Mouse (Mus musculus) hindbrain, embryonic 13.5 days (tissue): ENCODE data around the gene Mcts1. TPM values are rescaled to one million over a fixed set of nuclear protein-coding genes. Genes with fewer than 3 reads are reported as not detected.

Source experiments
- polyA plus RNA-seq: library from polyadenylated mRNA; unstranded; fragments of >200 nt; fragmentation: Nextera tagmentation; extraction: Ambion mirVana; gene quantifications from 2 replicates; pipeline ENCODE4 v1.2.1, GENCODE M21; 2015

The Mcts1 gene
- polyA plus RNA-seq, 1 experiment from 2014 or later = 188 TPM

Other genes starting within 250 kb of the Mcts1 start
- gene Lamp2, start 144.1 kb upstream of the Mcts1 start, polyA plus RNA-seq = 61.3 and 66.0 TPM in 2 replicates
- gene Cul4b, start 24.4 kb upstream of the Mcts1 start, polyA plus RNA-seq = 19.4 and 20.3 TPM in 2 replicates
- 27.3 and 32.8 TPM in 2 replicates for gene C1galt1c1, start 34.5 kb downstream of the Mcts1 start, polyA plus RNA-seq
- not detected in 2 replicates for gene 6030498E09Rik, start 172.1 kb downstream of the Mcts1 start, polyA plus RNA-seq